ENCODE assay signal across 10 mouse cellular contexts in genomic region chr4:107836758-107837157, GRCm38 (mm10). TPM values are rescaled to one million over a fixed set of nuclear protein-coding genes. Genes with fewer than 3 reads are reported as not detected.
A peak's percentile ranks its signal among the peaks of the same experiment; 100 is the strongest.
DNase-seq lines count a peak whose midpoint lies in the region; ATAC-seq and TF ChIP-seq lines count a peak whose summit lies in the region.
"Had no signal": no experiment of that assay in that cellular context is flagged by ENCODE, and none has a peak within 500 bp of the region (broad histone marks: within the 10 kb centered on the region; RNA-seq: fewer than 3 reads in every experiment).

No protein-coding gene starts in this region.

- H3K36me3 ChIP-seq in lung, embryonic 14.5 days (ENCODE audit: insufficient read depth) = no peaks in the 10 kb centered on the region
- no peaks in the 10 kb centered on the region for H3K36me3 ChIP-seq in forebrain, embryonic 11.5 days (ENCODE audit: control insufficient read depth, insufficient read depth, low read length)
- 0 out of 2 replicates have a peak, but pooled peaks cover 7% of the 10 kb centered on the region for H3K36me3 ChIP-seq in neural tube, embryonic 15.5 days

- DNase-seq in lung, embryonic 14.5 days = peak; percentile 83
- DNase-seq in lung, postnatal 36 days = no peak
- DNase-seq in forebrain, embryonic 11.5 days (ENCODE audit: low spot score) = peak; percentile 83
- DNase-seq in layer of hippocampus, postnatal 10 days (ENCODE audit: low spot score in 2 of 2) = peak; percentile 77 to 81
- DNase-seq in gastrocnemius, postnatal 4 days (ENCODE audit: low spot score in 2 of 2) = no peak
- no peak for DNase-seq in urinary bladder, adult 2 months (ENCODE audit: low spot score)
- DNase-seq in natural killer cell, adult 2 months (ENCODE audit: low spot score in 2 of 2) = no peak

- H3K27ac ChIP-seq in lung, embryonic 14.5 days (ENCODE audit: low read depth) = no peak overlapping the region
- H3K27ac ChIP-seq in forebrain, embryonic 11.5 days (ENCODE audit: low read depth, low read length) = peak overlapping the region; percentile 93
- peak overlapping the region; percentile 85 for H3K27ac ChIP-seq in neural tube, embryonic 15.5 days (replicated peaks)
- H3K27ac ChIP-seq: liver, embryonic 14.5 days had no signal

- H3K4me3 ChIP-seq in lung, embryonic 14.5 days (ENCODE audit: low read depth, low read length) = no peak overlapping the region
- H3K4me3 ChIP-seq in forebrain, embryonic 11.5 days (ENCODE audit: low read depth, low read length) = no peak overlapping the region
- H3K4me3 ChIP-seq in neural tube, embryonic 15.5 days (replicated peaks) = no peak overlapping the region

- H3K9ac ChIP-seq in lung, embryonic 14.5 days = no peak overlapping the region
- H3K9ac ChIP-seq in forebrain, embryonic 11.5 days (ENCODE audit: low read length) = no peak overlapping the region
- 0 out of 2 replicates have a peak overlapping the region, but pooled peaks have one; percentile 20 for H3K9ac ChIP-seq in neural tube, embryonic 15.5 days (replicated peaks)
- H3K9ac ChIP-seq: liver, embryonic 14.5 days had no signal

- TF ChIP-seq CTCF in lung, embryonic 14.5 days (IDR thresholded peaks at IDR 0.05; ENCODE audit: low read depth) = no peak

- 68% methylated on average over 5 of the region's 5 CpGs for WGBS in lung, embryonic 14.5 days
- 42% methylated on average over 5 of the region's 5 CpGs for whole genome bisulfite sequencing in forebrain, embryonic 11.5 days
- WGBS in neural tube, embryonic 15.5 days = 23% methylated on average over 5 of the region's 5 CpGs

- no peaks in the 10 kb centered on the region for H3K9me3 ChIP-seq in lung, embryonic 14.5 days (ENCODE audit: low read depth, low read length)
- H3K9me3 ChIP-seq in forebrain, embryonic 11.5 days (ENCODE audit: control insufficient read depth, low read length) = no peaks in the 10 kb centered on the region
- H3K9me3 ChIP-seq in neural tube, embryonic 15.5 days (replicated peaks) = no peaks in the 10 kb centered on the region
- H3K9me3 ChIP-seq: G1E had no signal

- no peak for ATAC-seq in lung, embryonic 14.5 days (ENCODE audit: insufficient read depth)
- ATAC-seq in forebrain, embryonic 11.5 days (replicated peaks; ENCODE audit: low FRiP score) = peak; percentile 63
- ATAC-seq in neural tube, embryonic 15.5 days (ENCODE audit: low FRiP score) = 0 out of 2 replicates have a peak, but pooled peaks have one; percentile 23

- H3K27me3 ChIP-seq in lung, embryonic 14.5 days (ENCODE audit: insufficient read depth, low read length) = no peaks in the 10 kb centered on the region
- no peaks in the 10 kb centered on the region for H3K27me3 ChIP-seq in forebrain, embryonic 11.5 days (ENCODE audit: control insufficient read depth, insufficient read depth, low read length)
- H3K27me3 ChIP-seq in neural tube, embryonic 15.5 days (replicated peaks) = no peaks in the 10 kb centered on the region

- H3K4me1 ChIP-seq in lung, embryonic 14.5 days (ENCODE audit: insufficient read depth) = peaks cover 7% of the 10 kb centered on the region; the same call in 1 of the 2 replicates
- H3K4me1 ChIP-seq in forebrain, embryonic 11.5 days (replicated peaks; ENCODE audit: control insufficient read depth, insufficient read depth, low read length) = peaks cover 45% of the 10 kb centered on the region
- peaks cover 74% of the 10 kb centered on the region for H3K4me1 ChIP-seq in neural tube, embryonic 15.5 days

- no peak overlapping the region for H3K4me2 ChIP-seq in lung, embryonic 14.5 days
- H3K4me2 ChIP-seq in forebrain, embryonic 11.5 days (ENCODE audit: low read depth, low read length, severe bottlenecking) = peak overlapping the region; percentile 24; the same call in 1 of the 2 replicates
- no peak overlapping the region for H3K4me2 ChIP-seq in neural tube, embryonic 15.5 days

RNA-seq across cellular contexts. Expression of gene Lrp8, which starts 34.7 kb away (rescaled TPM):
- polyA plus RNA-seq in lung, embryonic 14.5 days (2014; fragmentation: Nextera tagmentation; extraction: Ambion mirVana) = 1.2 and 1.9 TPM in 2 replicates
- 33.9 and 36.6 TPM in 2 replicates for polyA plus RNA-seq in forebrain, embryonic 11.5 days (2014; fragmentation: Nextera tagmentation; extraction: Ambion mirVana)
- total RNA-seq in layer of hippocampus, postnatal 10 days (2021) = 100 to 1,000 TPM; 171 TPM
- polyA plus RNA-seq in neural tube, embryonic 15.5 days (2015; fragmentation: Nextera tagmentation; extraction: Ambion mirVana) = 48.8 and 62.8 TPM in 2 replicates
- total RNA-seq in gastrocnemius, postnatal 4 days (2021) = 1 to 10 TPM; 2.4 to 2.6 TPM
- 0.61 and 0.66 TPM in 2 replicates for polyA plus RNA-seq in urinary bladder, adult 2 months (2012; rRNA removed)

RNA-seq across cellular contexts. Expression of gene Magoh, which starts 42.8 kb away (rescaled TPM):
- polyA plus RNA-seq in lung, embryonic 14.5 days (2014; fragmentation: Nextera tagmentation; extraction: Ambion mirVana) = 219 and 232 TPM in 2 replicates
- polyA plus RNA-seq in forebrain, embryonic 11.5 days (2014; fragmentation: Nextera tagmentation; extraction: Ambion mirVana) = 214 and 246 TPM in 2 replicates
- 10 to 100 TPM; 46.5 to 51.9 TPM for total RNA-seq in layer of hippocampus, postnatal 10 days (2021)
- polyA plus RNA-seq in neural tube, embryonic 15.5 days (2015; fragmentation: Nextera tagmentation; extraction: Ambion mirVana) = 105 and 120 TPM in 2 replicates
- 10 to 100 TPM; 53.9 to 63.6 TPM for total RNA-seq in gastrocnemius, postnatal 4 days (2021)
- polyA plus RNA-seq in urinary bladder, adult 2 months (2012; rRNA removed) = 83.8 and 88.7 TPM in 2 replicates

RNA-seq across cellular contexts. Expression of gene 0610037L13Rik, which starts 52.9 kb away (rescaled TPM):
- 138 and 139 TPM in 2 replicates for polyA plus RNA-seq in lung, embryonic 14.5 days (2014; fragmentation: Nextera tagmentation; extraction: Ambion mirVana)
- 108 and 116 TPM in 2 replicates for polyA plus RNA-seq in forebrain, embryonic 11.5 days (2014; fragmentation: Nextera tagmentation; extraction: Ambion mirVana)
- total RNA-seq in layer of hippocampus, postnatal 10 days (2021) = 10 to 100 TPM; 65.2 to 73.8 TPM
- polyA plus RNA-seq in neural tube, embryonic 15.5 days (2015; fragmentation: Nextera tagmentation; extraction: Ambion mirVana) = 93.6 and 105 TPM in 2 replicates
- 10 to 100 TPM; 69.3 to 81.8 TPM for total RNA-seq in gastrocnemius, postnatal 4 days (2021)
- polyA plus RNA-seq in urinary bladder, adult 2 months (2012; rRNA removed) = 146 and 216 TPM in 2 replicates

Comparison
In these comparisons a context has a peak if more than half of its experiments do, and no peak if none do; other contexts are left out.
1. DNase-seq: peak in lung, embryonic 14.5 days (single experiment), forebrain, embryonic 11.5 days (single experiment) and layer of hippocampus, postnatal 10 days (2 of 2); none in lung, postnatal 36 days (single experiment), gastrocnemius, postnatal 4 days (0 of 2), urinary bladder, adult 2 months (single experiment) and natural killer cell, adult 2 months (0 of 2).
2. RNA of gene Lrp8, which starts 34.7 kb away (polyA plus RNA-seq): 48.8 to 62.8 TPM in neural tube, embryonic 15.5 days and 33.9 to 36.6 TPM in forebrain, embryonic 11.5 days; 1.2 to 1.9 TPM in lung, embryonic 14.5 days and 0.61 to 0.66 TPM in urinary bladder, adult 2 months; every median in the first group is over 10 times any median in the second.